Mouse (Mus musculus): ENCODE data around the gene Cacna2d1. TPM values are rescaled to one million over a fixed set of nuclear protein-coding genes. Genes with fewer than 3 reads are reported as not detected.

The Cacna2d1 gene
- polyA plus RNA-seq, 1 experiment: 0.09 TPM

DNA sequence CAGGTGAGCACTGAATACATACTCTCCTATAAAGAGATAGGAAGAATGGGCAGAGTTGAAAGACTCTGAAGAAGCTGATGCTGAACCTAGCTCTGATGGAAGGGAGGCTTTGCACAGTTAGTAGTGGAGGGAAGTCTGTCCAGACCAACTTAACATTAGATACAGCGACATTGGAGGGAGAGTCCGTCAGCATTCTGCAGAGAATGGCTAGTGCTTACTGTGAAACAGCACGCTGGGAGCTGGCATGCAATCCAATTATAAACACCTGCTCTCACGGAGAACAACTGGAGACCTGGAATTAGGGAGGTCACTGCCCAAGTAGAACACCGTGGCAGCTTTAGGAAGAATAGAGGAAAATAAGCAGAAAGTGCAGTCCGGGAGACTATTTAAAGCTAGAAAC, 300.4 kb downstream of the Cacna2d1 start:
- Histone ChIP-seq H3K27ac (ENCODE audit: insufficient read depth, low read depth, low read length) (no peak overlapping the region), H3K4me1 (ENCODE audit: control insufficient read depth, insufficient read depth, low read length) (no peaks in the 10 kb centered on the region), H3K4me3 (ENCODE audit: insufficient read depth, low read length) (no peak overlapping the region)
- TF ChIP-seq CTCF (IDR thresholded peaks at IDR 0.05; ENCODE audit: low read depth, low read length) (no peak), POLR2A (IDR thresholded peaks at IDR 0.05; ENCODE audit: borderline replicate concordance, low read depth, low read length) (no peak)

DNA sequence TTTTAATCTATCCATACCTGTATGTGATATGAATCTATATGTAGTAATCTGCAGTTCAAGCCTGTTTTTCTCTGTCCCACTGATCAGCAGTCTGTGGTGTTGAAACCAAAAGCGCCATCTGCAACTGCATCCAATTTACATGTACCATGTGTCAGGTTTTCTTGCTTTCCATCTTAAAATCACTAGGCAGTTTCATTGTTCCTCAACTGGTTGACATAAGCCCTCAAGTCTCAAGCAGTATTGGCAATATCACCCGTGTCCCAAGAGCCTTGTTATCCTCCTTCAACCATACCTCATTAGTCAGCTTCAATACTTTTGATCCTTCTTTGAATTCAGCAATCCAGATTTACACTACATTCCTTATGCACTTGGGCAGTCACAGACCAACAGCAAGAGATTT, 301.4 kb downstream of the Cacna2d1 start:
- no peak overlapping the region for H3K4me3 ChIP-seq (ENCODE audit: insufficient read depth, low read length)
- TF ChIP-seq CTCF (IDR thresholded peaks at IDR 0.05; ENCODE audit: low read depth, low read length) (no peak), POLR2A (IDR thresholded peaks at IDR 0.05; ENCODE audit: borderline replicate concordance, low read depth, low read length) (no peak)

DNA sequence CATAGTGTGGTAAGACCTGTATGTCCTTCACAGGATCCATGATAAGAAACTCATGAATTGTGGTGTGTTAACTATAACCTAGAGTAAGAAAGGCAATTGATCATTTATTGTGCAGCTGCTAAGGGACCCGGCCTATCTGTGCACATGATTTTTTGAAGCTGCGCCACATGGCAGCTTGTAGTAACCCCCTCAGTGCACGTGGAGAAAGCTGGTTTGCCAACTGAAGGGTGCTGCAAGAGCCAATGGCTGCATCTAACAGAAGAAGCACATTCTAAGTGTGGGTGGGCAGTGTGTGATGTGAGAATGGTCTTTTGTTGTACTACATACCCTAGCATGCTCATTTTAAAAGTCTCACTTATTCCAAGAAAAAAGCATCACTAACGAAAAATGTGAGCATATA, 302.1 kb downstream of the Cacna2d1 start:
- TF ChIP-seq POLR2A (IDR thresholded peaks at IDR 0.05; ENCODE audit: borderline replicate concordance, low read depth, low read length): no peak
- TF ChIP-seq CTCF (IDR thresholded peaks at IDR 0.05; ENCODE audit: low read depth, low read length): no peak
- no peak overlapping the region for H3K4me3 ChIP-seq (ENCODE audit: insufficient read depth, low read length)
- H3K4me1 ChIP-seq (ENCODE audit: control insufficient read depth, insufficient read depth, low read length): no peaks in the 10 kb centered on the region
- no peak overlapping the region for H3K27ac ChIP-seq (ENCODE audit: insufficient read depth, low read depth, low read length)

More for the DNA sequence above, 301.4 kb downstream of the Cacna2d1 start:
- no peak overlapping the region for H3K27ac ChIP-seq (ENCODE audit: insufficient read depth, low read depth, low read length)
- no peaks in the 10 kb centered on the region for H3K4me1 ChIP-seq (ENCODE audit: control insufficient read depth, insufficient read depth, low read length)

DNA sequence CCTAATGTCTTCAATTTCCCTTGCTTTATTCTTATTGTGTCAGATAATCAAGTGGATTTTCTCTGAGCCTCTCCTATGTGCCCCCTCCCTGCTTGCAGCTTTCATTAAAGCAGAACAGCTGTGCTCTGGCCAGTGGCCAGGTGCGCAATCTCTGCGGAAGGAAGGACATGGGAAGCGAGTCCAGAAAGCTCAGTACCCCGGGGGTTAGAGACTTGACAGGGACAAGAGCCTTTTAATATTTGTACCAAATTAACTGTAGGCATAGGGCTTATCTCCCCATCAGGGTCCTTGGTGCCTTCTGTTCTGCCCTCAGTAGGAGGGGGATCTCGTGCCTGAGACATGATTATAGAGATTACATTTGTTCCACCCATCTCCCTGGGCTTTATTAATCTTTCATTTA, 303.5 kb downstream of the Cacna2d1 start:
- H3K4me3 ChIP-seq (ENCODE audit: insufficient read depth, low read length): no peak overlapping the region
- no peak for TF ChIP-seq CTCF (IDR thresholded peaks at IDR 0.05; ENCODE audit: low read depth, low read length)
- TF ChIP-seq POLR2A (IDR thresholded peaks at IDR 0.05; ENCODE audit: borderline replicate concordance, low read depth, low read length): no peak
- H3K4me1 ChIP-seq (ENCODE audit: control insufficient read depth, insufficient read depth, low read length): no peaks in the 10 kb centered on the region
- H3K27ac ChIP-seq (ENCODE audit: insufficient read depth, low read depth, low read length): no peak overlapping the region

DNA sequence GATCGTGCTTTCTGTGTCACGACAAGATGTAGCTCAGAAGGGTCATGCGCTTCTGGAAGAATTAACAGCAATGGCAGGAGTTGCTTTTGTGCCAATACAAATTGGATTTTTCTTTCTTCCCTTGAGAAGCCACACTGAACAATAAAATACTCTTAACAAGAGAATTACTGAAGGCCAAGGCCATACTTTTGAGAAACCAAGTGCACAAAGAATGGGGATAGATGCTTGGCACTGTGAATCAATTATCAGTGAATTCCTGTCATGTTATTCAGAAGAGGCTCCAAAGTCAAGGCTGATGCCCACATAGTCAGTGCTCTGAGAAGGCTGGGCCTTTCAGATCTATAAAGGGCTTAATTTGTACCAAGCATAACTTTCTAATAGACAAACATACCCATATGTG, 305.8 kb downstream of the Cacna2d1 start:
- H3K27ac ChIP-seq (ENCODE audit: insufficient read depth, low read depth, low read length): no peak overlapping the region
- TF ChIP-seq POLR2A (IDR thresholded peaks at IDR 0.05; ENCODE audit: borderline replicate concordance, low read depth, low read length): no peak
- no peak for TF ChIP-seq CTCF (IDR thresholded peaks at IDR 0.05; ENCODE audit: low read depth, low read length)
- H3K4me1 ChIP-seq (ENCODE audit: control insufficient read depth, insufficient read depth, low read length): no peaks in the 10 kb centered on the region
- no peak overlapping the region for H3K4me3 ChIP-seq (ENCODE audit: insufficient read depth, low read length)

DNA sequence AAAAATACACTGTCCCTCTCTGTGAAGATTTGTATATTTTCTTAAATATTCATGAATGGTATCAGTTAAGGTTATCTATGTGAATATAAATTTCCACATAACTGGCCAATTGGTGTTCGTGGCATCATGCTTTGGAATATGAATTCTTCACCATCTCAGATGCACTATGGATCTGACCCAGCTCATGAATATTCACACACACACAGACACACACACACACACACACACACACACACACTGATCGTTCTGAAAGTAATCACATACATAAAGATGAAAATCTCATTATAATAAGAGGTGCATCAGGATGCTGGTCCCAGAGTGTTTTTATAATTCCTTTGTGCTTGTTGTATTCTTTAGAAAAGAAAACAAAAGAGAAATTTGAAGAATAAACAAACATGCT, 309.1 kb downstream of the Cacna2d1 start:
- TF ChIP-seq POLR2A (IDR thresholded peaks at IDR 0.05; ENCODE audit: borderline replicate concordance, low read depth, low read length) (no peak), CTCF (IDR thresholded peaks at IDR 0.05; ENCODE audit: low read depth, low read length) (no peak)
- H3K27ac ChIP-seq (ENCODE audit: insufficient read depth, low read depth, low read length): no peak overlapping the region
- no peak overlapping the region for H3K4me3 ChIP-seq (ENCODE audit: insufficient read depth, low read length)
- H3K4me1 ChIP-seq (ENCODE audit: control insufficient read depth, insufficient read depth, low read length): no peaks in the 10 kb centered on the region

DNA sequence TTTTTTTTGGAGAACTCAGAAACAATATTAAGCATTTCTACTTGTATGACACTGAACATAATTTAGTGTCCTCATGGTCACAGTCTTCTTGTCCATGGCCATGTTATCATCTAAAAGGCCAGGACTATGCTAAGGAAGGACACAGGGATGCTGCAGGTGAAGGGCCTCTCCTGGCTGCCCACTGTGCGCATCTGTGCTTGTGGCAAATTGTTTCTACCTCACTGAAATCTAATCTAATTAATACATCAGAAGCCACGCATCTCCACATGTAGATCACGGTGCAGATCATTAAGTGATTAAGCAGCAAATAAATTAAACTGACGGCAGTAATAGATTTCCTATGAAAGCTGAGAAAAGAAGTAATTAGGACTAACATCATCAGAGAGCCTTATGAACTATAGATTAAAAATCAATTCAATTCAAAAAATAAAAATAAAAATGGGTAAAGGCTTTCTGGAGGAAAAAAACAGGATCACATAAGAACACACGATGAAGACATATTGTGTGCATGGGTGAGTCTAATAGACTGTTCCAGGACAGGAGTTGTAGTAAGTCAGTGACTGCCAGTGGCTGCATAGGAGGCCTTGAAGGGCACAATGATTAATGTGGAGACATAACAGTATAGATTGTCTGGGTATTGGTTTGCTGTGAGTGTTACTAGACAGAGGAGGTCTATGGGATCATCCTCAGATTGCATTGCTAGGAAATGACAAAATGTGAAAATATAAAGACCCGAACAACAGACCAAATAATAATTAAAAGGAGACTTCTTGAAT, 318.4 kb downstream of the Cacna2d1 start:
- Histone ChIP-seq H3K4me3 (ENCODE audit: insufficient read depth, low read length) (no peak overlapping the region), H3K4me1 (ENCODE audit: control insufficient read depth, insufficient read depth, low read length) (no peaks in the 10 kb centered on the region), H3K27ac (ENCODE audit: insufficient read depth, low read depth, low read length) (no peak overlapping the region)
- TF ChIP-seq POLR2A (IDR thresholded peaks at IDR 0.05; ENCODE audit: borderline replicate concordance, low read depth, low read length) (no peak), CTCF (IDR thresholded peaks at IDR 0.05; ENCODE audit: low read depth, low read length) (no peak)

DNA sequence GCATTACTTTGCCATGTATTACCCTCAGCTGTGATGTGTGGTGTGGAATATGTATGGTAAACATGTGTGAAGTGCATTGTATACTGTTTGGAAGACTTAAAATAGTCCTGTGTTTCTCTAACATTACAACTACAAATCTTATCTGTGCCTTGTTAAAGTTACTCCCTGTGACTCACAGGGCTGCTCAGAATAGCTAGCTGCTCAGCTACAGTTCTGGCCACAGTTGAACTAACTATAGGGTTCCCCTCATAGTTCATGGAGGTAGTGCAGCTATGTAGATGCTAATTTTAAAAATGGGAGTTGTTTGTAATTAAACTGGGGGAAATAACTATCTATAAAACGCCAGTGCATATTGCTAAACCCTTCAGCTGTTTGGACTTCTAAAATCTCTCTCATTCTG, 319.3 kb downstream of the Cacna2d1 start:
- TF ChIP-seq POLR2A (IDR thresholded peaks at IDR 0.05; ENCODE audit: borderline replicate concordance, low read depth, low read length) (no peak), CTCF (IDR thresholded peaks at IDR 0.05; ENCODE audit: low read depth, low read length) (no peak)

DNA sequence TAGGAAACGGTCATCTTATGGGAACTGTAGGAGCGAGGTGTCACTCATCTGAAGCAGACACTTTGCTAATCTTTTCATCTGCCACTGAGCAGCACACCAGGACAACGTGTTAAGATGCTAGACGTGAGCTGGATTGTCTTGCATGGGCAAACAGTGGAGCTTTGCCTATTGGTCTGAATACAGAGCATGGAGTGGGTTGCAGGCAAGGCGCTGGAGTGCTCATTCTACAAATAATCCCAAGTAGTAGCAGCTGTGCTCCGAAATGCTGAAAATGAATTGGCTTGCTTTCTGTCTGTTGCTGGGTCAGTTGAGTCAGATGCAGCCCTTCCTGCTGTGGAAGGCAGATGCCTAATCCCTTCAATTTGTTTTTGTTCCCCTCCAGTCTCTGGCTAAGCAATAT, 330.9 kb downstream of the Cacna2d1 start:
- no peak for TF ChIP-seq CTCF (IDR thresholded peaks at IDR 0.05; ENCODE audit: low read depth, low read length)
- no peak for TF ChIP-seq POLR2A (IDR thresholded peaks at IDR 0.05; ENCODE audit: borderline replicate concordance, low read depth, low read length)
- Histone ChIP-seq H3K4me1 (ENCODE audit: control insufficient read depth, insufficient read depth, low read length) (no peaks in the 10 kb centered on the region), H3K27ac (ENCODE audit: insufficient read depth, low read depth, low read length) (no peak overlapping the region), H3K4me3 (ENCODE audit: insufficient read depth, low read length) (no peak overlapping the region)

More for the DNA sequence above, 319.3 kb downstream of the Cacna2d1 start:
- H3K4me3 ChIP-seq (ENCODE audit: insufficient read depth, low read length): no peak overlapping the region
- no peak overlapping the region for H3K27ac ChIP-seq (ENCODE audit: insufficient read depth, low read depth, low read length)
- H3K4me1 ChIP-seq (ENCODE audit: control insufficient read depth, insufficient read depth, low read length): no peaks in the 10 kb centered on the region

DNA sequence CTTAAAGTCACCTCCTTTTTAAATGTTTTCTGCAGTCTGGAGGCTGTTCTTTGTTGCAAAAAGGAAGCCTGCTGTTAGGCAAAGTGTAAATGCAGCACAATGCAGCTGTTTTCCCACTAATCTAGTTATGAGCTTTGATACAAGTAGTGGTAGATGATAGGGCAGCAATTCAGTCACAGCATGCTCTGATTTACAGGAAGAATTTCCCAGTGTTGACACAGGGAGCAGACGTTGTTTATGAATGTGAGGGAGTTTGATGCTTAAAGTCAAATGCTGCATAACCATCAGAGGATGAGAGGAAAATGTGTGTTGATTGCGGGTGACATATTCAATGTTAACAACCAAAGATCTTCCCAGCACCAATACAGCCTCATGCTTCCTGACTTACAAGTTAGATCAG, 342.6 kb downstream of the Cacna2d1 start:
- no peak overlapping the region for H3K27ac ChIP-seq (ENCODE audit: insufficient read depth, low read depth, low read length)
- no peak overlapping the region for H3K4me3 ChIP-seq (ENCODE audit: insufficient read depth, low read length)
- no peak for TF ChIP-seq POLR2A (IDR thresholded peaks at IDR 0.05; ENCODE audit: borderline replicate concordance, low read depth, low read length)
- no peak for TF ChIP-seq CTCF (IDR thresholded peaks at IDR 0.05; ENCODE audit: low read depth, low read length)
- no peaks in the 10 kb centered on the region for H3K4me1 ChIP-seq (ENCODE audit: control insufficient read depth, insufficient read depth, low read length)
